Mouse (Mus musculus) forebrain, embryonic 14.5 days (tissue): ENCODE results near the gene Rbm25. TPM values are rescaled to one million over a fixed set of nuclear protein-coding genes. Genes with fewer than 3 reads are reported as not detected.

Experiments
- ATAC-seq: fragments of 200-750 bp; cut with Nextera tagmentation; 2 replicates; pipeline ENCODE4 v1.8.0; 2017; ENCODE audit warnings: mild to moderate bottlenecking, moderate library complexity
- DNase-seq: peaks from one replicate; pipeline ENCODE4 v3.0.0-alpha.2; 2015; ENCODE audit warnings: low spot score
- H3K27ac ChIP-seq: fragments of 300-500 bp; sonication (generic); 2 replicates; pipeline ENCODE4 v1.5.1; 2014; ENCODE audit warnings: low read depth, mild to moderate bottlenecking, control low read depth, low read length, moderate library complexity
- H3K27me3 ChIP-seq: fragments of 300-500 bp; sonication (generic); replicated peaks from 2 replicates; pipeline ENCODE4 v1.6.1; 2014; ENCODE audit warnings: low read length, control low read depth, mixed read lengths; ENCODE audit not compliant: control insufficient read depth, insufficient read depth
- H3K36me3 ChIP-seq: fragments of 300-500 bp; sonication (generic); 2 replicates; pipeline ENCODE4 v1.6.1; 2014; ENCODE audit warnings: low read length, control low read depth; ENCODE audit not compliant: control insufficient read depth, insufficient read depth
- H3K4me1 ChIP-seq: fragments of 300-500 bp; sonication (generic); 2 replicates; pipeline ENCODE4 v1.6.1; 2014; ENCODE audit warnings: antibody characterized with exemption, low read length, control low read depth; ENCODE audit not compliant: control insufficient read depth, insufficient read depth
- H3K4me2 ChIP-seq: fragments of 300-500 bp; sonication (generic); 2 replicates; pipeline ENCODE4 v1.6.1; 2014; ENCODE audit warnings: mild to moderate bottlenecking, control low read depth, low read length
- H3K4me3 ChIP-seq: fragments of 300-500 bp; sonication (generic); 2 replicates; pipeline ENCODE4 v1.5.1; 2014; ENCODE audit warnings: low read depth, low read length, control low read depth
- H3K9ac ChIP-seq: fragments of 300-500 bp; sonication (generic); 2 replicates; pipeline ENCODE4 v1.6.1; 2014; ENCODE audit warnings: mild to moderate bottlenecking, low read length, control low read depth, moderate library complexity
- H3K9me3 ChIP-seq: fragments of 300-500 bp; sonication (generic); replicated peaks from 2 replicates; pipeline ENCODE4 v1.6.1; 2016; ENCODE audit warnings: low read length, control low read depth, mixed read lengths; ENCODE audit not compliant: control insufficient read depth
- WGBS: fragments of 180-500 bp; shearing (Covaris S2); extraction: QIAGEN DNeasy Blood & Tissue Kit; methylation state at CpG from one replicate; pipeline ENCODE4 v1.1.7; 2014; 5-methylcytosine and 5-hydroxymethylcytosine counted together
- polyA plus RNA-seq: library from polyadenylated mRNA; unstranded; fragments of >200 nt; fragmentation: Nextera tagmentation; extraction: Ambion mirVana; gene quantifications from 2 replicates; pipeline ENCODE4 v1.2.1, GENCODE M21; 2014

Rbm25 gene
- polyA plus RNA-seq, 1 experiment from 2014 or later = 164 TPM

- no peaks in the 10 kb centered on the region for H3K27me3 ChIP-seq
- H3K9ac ChIP-seq = no peak overlapping the region
- 94% methylated on average over 7 of the region's 7 CpGs for WGBS
- DNase-seq (no peak), ATAC-seq (no peak)
- H3K9me3 ChIP-seq = no peaks in the 10 kb centered on the region
- no peaks in the 10 kb centered on the region for H3K4me1 ChIP-seq
- H3K27ac ChIP-seq = no peak overlapping the region
- H3K4me2 ChIP-seq = no peak overlapping the region
- no peak overlapping the region for H3K4me3 ChIP-seq
- H3K36me3 ChIP-seq = peaks cover 32% of the 10 kb centered on the region
Measured at GRCm38 (mm10) chr12:83708160-83709092, 77.4 kb downstream of the Rbm25 start.

- no peak overlapping the region for H3K27ac ChIP-seq
Measured at GRCm38 (mm10) chr12:83709934-83710333, 78.9 kb downstream of the Rbm25 start.

GRCm38 (mm10) chr12:83713749-83714148, 82.7 kb downstream of the Rbm25 start:
- Histone ChIP-seq H3K27me3 (no peaks in the 10 kb centered on the region), H3K9me3 (no peaks in the 10 kb centered on the region), H3K4me2 (no peak overlapping the region), H3K9ac (no peak overlapping the region), H3K27ac (no peak overlapping the region), H3K4me3 (no peak overlapping the region), H3K36me3 (peaks cover 66% of the 10 kb centered on the region), H3K4me1 (no peaks in the 10 kb centered on the region)
- DNase-seq (peak; percentile 84), ATAC-seq (no peak)
- WGBS = 44% methylated on average over 2 of the region's 2 CpGs

More at GRCm38 (mm10) chr12:83709934-83710333, 78.9 kb downstream of the Rbm25 start:
- Histone ChIP-seq H3K36me3 (peaks cover 37% of the 10 kb centered on the region), H3K4me2 (no peak overlapping the region), H3K4me3 (no peak overlapping the region), H3K9me3 (no peaks in the 10 kb centered on the region), H3K9ac (no peak overlapping the region), H3K27me3 (no peaks in the 10 kb centered on the region), H3K4me1 (no peaks in the 10 kb centered on the region)
- no peak for DNase-seq
- no peak for ATAC-seq
- 85% methylated on average over 2 of the region's 2 CpGs for WGBS

GRCm38 (mm10) chr12:83716416-83717184, 85.6 kb downstream of the Rbm25 start:
- H3K4me1 ChIP-seq = no peaks in the 10 kb centered on the region
- no peak overlapping the region for H3K4me2 ChIP-seq
- peaks cover 75% of the 10 kb centered on the region for H3K36me3 ChIP-seq
- ATAC-seq (no peak), DNase-seq (no peak)
- 87% methylated on average over 15 of the region's 15 CpGs for WGBS
- no peak overlapping the region for H3K9ac ChIP-seq
- no peak overlapping the region for H3K27ac ChIP-seq
- H3K4me3 ChIP-seq = no peak overlapping the region
- H3K9me3 ChIP-seq = no peaks in the 10 kb centered on the region
- H3K27me3 ChIP-seq = no peaks in the 10 kb centered on the region

- Histone ChIP-seq H3K27me3 (no peaks in the 10 kb centered on the region), H3K27ac (no peak overlapping the region), H3K4me2 (no peak overlapping the region), H3K4me1 (no peaks in the 10 kb centered on the region), H3K36me3 (peaks cover 76% of the 10 kb centered on the region), H3K4me3 (no peak overlapping the region), H3K9ac (no peak overlapping the region), H3K9me3 (no peaks in the 10 kb centered on the region)
- ATAC-seq (no peak), DNase-seq (no peak)
- 96% methylated on average over 1 of the region's 1 CpGs for WGBS
Measured at GRCm38 (mm10) chr12:83719431-83719830, 88.4 kb downstream of the Rbm25 start.

GRCm38 (mm10) chr12:83721281-83721680, 90.2 kb downstream of the Rbm25 start:
- 91% methylated on average over 6 of the region's 6 CpGs for WGBS
- Histone ChIP-seq H3K9ac (no peak overlapping the region), H3K27me3 (no peaks in the 10 kb centered on the region), H3K36me3 (peaks cover 76% of the 10 kb centered on the region), H3K4me3 (no peak overlapping the region), H3K4me2 (no peak overlapping the region), H3K27ac (no peak overlapping the region), H3K4me1 (no peaks in the 10 kb centered on the region), H3K9me3 (no peaks in the 10 kb centered on the region)
- DNase-seq (no peak), ATAC-seq (no peak)

GRCm38 (mm10) chr12:83723037-83723436, 92.0 kb downstream of the Rbm25 start:
- Histone ChIP-seq H3K9ac (no peak overlapping the region), H3K9me3 (no peaks in the 10 kb centered on the region), H3K4me2 (no peak overlapping the region), H3K27me3 (no peaks in the 10 kb centered on the region), H3K4me3 (no peak overlapping the region), H3K36me3 (peaks cover 76% of the 10 kb centered on the region), H3K4me1 (no peaks in the 10 kb centered on the region), H3K27ac (no peak overlapping the region)
- DNase-seq (no peak), ATAC-seq (no peak)
- 86% methylated on average over 3 of the region's 3 CpGs for WGBS

- Histone ChIP-seq H3K9ac (no peak overlapping the region), H3K36me3 (peaks cover 90% of the 10 kb centered on the region), H3K27ac (no peak overlapping the region), H3K4me1 (no peaks in the 10 kb centered on the region), H3K4me3 (no peak overlapping the region), H3K4me2 (no peak overlapping the region), H3K27me3 (no peaks in the 10 kb centered on the region), H3K9me3 (no peaks in the 10 kb centered on the region)
- 92% methylated on average over 12 of the region's 12 CpGs for WGBS
- no peak for ATAC-seq
- no peak for DNase-seq
Measured at GRCm38 (mm10) chr12:83726510-83727308, 95.7 kb downstream of the Rbm25 start.
